Mouse (Mus musculus) heart, embryonic 12.5 days (tissue): ENCODE results near the gene Pdzd2. TPM values are rescaled to one million over a fixed set of nuclear protein-coding genes. Genes with fewer than 3 reads are reported as not detected.
A peak's percentile ranks its signal among the peaks of the same experiment; 100 is the strongest.

Source experiments
- ATAC-seq: fragments of 200-750 bp; cut with Nextera tagmentation; 2 replicates; pipeline ENCODE4 v1.8.0; 2017; ENCODE audit warnings: moderate TSS enrichment, moderate library complexity; ENCODE audit not compliant: insufficient number of reproducible peaks, low FRiP score
- H3K27ac ChIP-seq: fragments of 300-500 bp; sonication (generic); 2 replicates; pipeline ENCODE4 v1.5.1; 2016; ENCODE audit warnings: mild to moderate bottlenecking, moderate library complexity; ENCODE audit not compliant: poor library complexity, severe bottlenecking
- H3K27me3 ChIP-seq: fragments of 300-500 bp; sonication (generic); replicated peaks from 2 replicates; pipeline ENCODE4 v1.6.1; 2016; ENCODE audit warnings: mild to moderate bottlenecking, moderate library complexity
- H3K36me3 ChIP-seq: fragments of 300-500 bp; sonication (generic); 2 replicates; pipeline ENCODE4 v1.6.1; 2016; ENCODE audit warnings: mild to moderate bottlenecking, moderate library complexity
- H3K4me1 ChIP-seq: fragments of 300-500 bp; sonication (generic); replicated peaks from 2 replicates; pipeline ENCODE4 v1.6.1; 2016; ENCODE audit warnings: mild to moderate bottlenecking
- H3K4me2 ChIP-seq: fragments of 300-500 bp; sonication (generic); 2 replicates; pipeline ENCODE4 v1.6.1; 2016; ENCODE audit warnings: mild to moderate bottlenecking, moderate library complexity
- H3K4me3 ChIP-seq: fragments of 300-500 bp; sonication (generic); 2 replicates; pipeline ENCODE4 v1.5.1; 2016; ENCODE audit warnings: mild to moderate bottlenecking
- H3K9ac ChIP-seq: fragments of 300-500 bp; sonication (generic); 2 replicates; pipeline ENCODE4 v1.6.1; 2016; ENCODE audit warnings: mild to moderate bottlenecking, moderate library complexity
- H3K9me3 ChIP-seq: fragments of 300-500 bp; sonication (generic); replicated peaks from 2 replicates; pipeline ENCODE4 v1.6.1; 2016; ENCODE audit warnings: mild to moderate bottlenecking, moderate library complexity
- WGBS: fragments of 180-500 bp; shearing (Covaris S2); methylation state at CpG from one replicate; pipeline ENCODE4 v1.1.7; 2016; 5-methylcytosine and 5-hydroxymethylcytosine counted together
- polyA plus RNA-seq: library from polyadenylated mRNA; unstranded; fragments of >200 nt; fragmentation: Nextera tagmentation; extraction: Ambion mirVana; gene quantifications from 2 replicates; pipeline ENCODE4 v1.2.1, GENCODE M21; 2016

Gene Pdzd2
- polyA plus RNA-seq, 1 experiment from 2014 or later: 14.4 TPM

DNA sequence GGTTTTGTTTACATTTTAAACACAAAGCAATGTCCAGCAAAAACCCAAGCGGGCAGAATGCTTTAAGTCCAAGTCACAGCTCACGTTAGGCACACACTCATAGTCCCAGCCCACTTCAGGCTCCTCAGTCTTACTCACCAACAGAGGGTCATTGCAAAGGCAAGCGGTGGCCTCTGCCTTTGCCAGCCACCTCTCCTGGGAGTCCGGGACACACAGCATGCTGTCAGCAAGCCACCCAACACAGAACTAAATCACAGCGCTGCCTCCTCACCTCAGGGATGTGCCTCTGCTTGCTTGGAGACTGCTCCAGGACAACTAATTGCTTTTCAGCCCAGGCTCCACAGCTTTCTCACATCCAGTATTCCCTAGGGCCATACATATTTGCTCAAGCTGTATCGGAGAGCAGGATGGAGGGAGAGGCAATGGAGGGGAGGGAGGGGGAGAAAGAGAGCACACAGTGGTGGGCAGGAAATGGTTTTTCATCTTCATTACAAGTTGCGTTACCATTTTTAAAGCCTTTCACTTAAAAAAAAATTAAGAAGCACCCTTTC lies 117.6 kb downstream of the Pdzd2 start:
- no peak overlapping the region for H3K4me2 ChIP-seq
- peaks cover 11% of the 10 kb centered on the region for H3K4me1 ChIP-seq
- no peak overlapping the region for H3K9ac ChIP-seq
- H3K36me3 ChIP-seq: no peaks in the 10 kb centered on the region
- H3K4me3 ChIP-seq: no peak overlapping the region
- 78% methylated on average over 7 of the region's 7 CpGs for WGBS
- ATAC-seq: no peak
- H3K27ac ChIP-seq: no peak overlapping the region
- H3K27me3 ChIP-seq: no peaks in the 10 kb centered on the region
- peaks cover 5% of the 10 kb centered on the region; the same call in 1 of the 2 replicates for H3K9me3 ChIP-seq

DNA sequence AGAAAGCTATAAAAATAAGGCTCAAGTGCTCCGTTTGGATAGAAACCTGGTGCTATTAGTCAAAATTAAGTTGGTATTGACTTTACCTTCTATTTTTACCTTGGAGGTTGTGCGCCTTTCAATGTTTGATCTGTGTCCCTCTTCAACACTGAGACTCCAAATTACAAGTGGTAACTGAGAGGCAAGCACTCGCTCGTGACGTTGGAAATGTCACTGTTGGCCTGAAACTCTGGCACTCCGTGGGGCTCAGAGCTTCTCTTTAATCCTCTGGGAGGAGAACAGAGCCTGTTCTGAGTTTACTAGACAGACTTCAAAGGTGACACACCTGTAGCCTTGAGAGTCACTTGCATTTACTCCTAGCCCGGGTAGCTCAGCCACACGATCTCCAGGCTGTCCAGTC lies 120.5 kb downstream of the Pdzd2 start:
- H3K9me3 ChIP-seq: peaks cover 5% of the 10 kb centered on the region; the same call in 1 of the 2 replicates
- no peak overlapping the region for H3K9ac ChIP-seq
- WGBS: 83% methylated on average over 8 of the region's 8 CpGs
- H3K27me3 ChIP-seq: no peaks in the 10 kb centered on the region
- no peak for ATAC-seq
- H3K27ac ChIP-seq: no peak overlapping the region
- H3K4me3 ChIP-seq: no peak overlapping the region
- H3K36me3 ChIP-seq: no peaks in the 10 kb centered on the region
- no peak overlapping the region for H3K4me2 ChIP-seq
- H3K4me1 ChIP-seq: peaks cover 24% of the 10 kb centered on the region

DNA sequence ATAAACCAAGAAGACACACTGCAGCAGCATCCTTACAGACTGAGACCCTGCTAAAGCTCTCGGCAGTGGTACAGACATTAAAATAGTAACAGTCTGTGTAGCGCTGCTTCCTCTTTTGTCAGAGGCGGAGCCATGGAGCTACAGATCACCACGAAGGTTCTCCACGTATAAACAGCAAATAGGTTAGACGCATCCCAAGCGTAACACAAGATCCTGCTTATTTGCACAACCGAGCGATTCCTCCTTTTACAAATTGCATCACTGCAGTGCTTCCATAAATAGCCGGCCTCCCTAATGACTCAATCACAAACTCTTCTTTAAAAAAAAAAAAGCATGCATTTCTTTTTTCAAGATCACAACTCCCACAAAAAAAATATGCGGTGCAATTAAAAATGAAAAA lies 122.1 kb downstream of the Pdzd2 start:
- 62% methylated on average over 11 of the region's 11 CpGs for WGBS
- no peaks in the 10 kb centered on the region for H3K9me3 ChIP-seq
- peaks cover 32% of the 10 kb centered on the region for H3K4me1 ChIP-seq
- H3K4me2 ChIP-seq: peak overlapping the region; percentile 28
- no peak overlapping the region for H3K9ac ChIP-seq
- H3K27ac ChIP-seq: no peak overlapping the region
- no peaks in the 10 kb centered on the region for H3K27me3 ChIP-seq
- H3K4me3 ChIP-seq: no peak overlapping the region
- ATAC-seq: no peak; the same call in 1 of the 2 replicates
- H3K36me3 ChIP-seq: no peaks in the 10 kb centered on the region

DNA sequence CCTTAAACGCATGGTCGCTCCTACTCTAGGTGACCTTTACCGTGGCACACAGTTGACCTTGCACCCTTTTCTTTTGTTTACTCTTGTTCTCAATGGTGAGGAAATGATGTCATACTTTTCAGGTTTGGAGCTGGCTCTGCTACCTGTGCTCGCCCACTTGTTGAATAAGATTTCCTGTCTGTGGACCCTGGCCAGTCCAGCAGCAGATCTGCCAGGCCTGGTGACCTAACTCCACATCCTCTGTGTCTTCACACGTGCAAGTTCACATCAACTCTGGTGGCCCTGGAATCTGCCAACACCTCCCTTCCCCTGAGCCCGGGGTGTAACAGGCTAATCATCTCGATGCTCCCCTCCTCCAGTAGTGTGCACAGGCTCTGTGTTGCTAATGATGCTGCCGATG lies 122.5 kb downstream of the Pdzd2 start:
- no peaks in the 10 kb centered on the region for H3K9me3 ChIP-seq
- H3K27ac ChIP-seq: no peak overlapping the region
- ATAC-seq: no peak
- peaks cover 32% of the 10 kb centered on the region for H3K4me1 ChIP-seq
- no peak overlapping the region for H3K9ac ChIP-seq
- WGBS: 39% methylated on average over 8 of the region's 8 CpGs
- no peaks in the 10 kb centered on the region for H3K36me3 ChIP-seq
- H3K4me3 ChIP-seq: no peak overlapping the region
- peak overlapping the region; percentile 28; the same call in 1 of the 2 replicates for H3K4me2 ChIP-seq
- no peaks in the 10 kb centered on the region for H3K27me3 ChIP-seq

DNA sequence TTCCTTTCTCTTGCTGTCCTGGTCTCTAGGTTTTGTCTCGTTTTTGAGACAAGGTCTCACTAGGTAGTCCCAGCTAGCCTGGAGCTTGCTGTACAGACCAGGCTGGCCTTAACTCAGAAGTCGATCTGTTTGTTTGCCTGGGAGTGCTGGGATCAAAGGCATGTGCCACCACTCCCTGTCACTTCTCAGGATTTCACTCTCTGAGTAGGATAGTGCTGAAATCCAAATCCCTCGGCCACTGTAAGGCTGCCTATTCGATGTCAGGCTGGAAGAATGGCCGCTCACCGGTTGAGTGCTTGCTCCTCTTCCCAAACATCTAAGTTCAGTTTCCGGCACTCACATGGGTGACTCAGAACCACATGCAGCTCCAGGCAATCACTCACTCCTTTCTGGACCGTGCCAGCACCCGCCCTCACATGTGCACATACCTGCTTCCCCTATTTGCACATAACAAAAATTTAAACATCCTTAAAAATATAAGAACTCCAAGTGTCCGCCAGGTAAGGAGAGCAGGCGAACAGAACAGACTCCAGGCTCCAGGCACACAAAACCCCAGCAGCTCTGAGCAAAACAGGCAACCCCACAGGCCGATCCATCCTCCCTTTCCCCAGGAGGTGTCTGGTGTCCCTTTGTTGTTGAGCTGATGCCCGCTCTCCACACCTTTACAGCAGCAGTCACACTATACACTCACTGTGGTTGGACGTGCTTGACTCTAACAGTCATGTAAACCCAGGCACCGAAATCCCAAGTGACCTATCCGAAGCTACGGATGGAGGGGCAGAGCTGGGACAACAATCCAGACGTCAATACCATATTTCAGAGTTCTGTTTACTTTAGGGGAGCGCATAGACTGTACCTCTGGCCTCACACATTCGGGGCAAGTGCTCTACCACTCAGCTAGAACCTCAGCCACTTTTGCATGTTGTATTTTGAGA lies 124.5 kb downstream of the Pdzd2 start:
- 58% methylated on average over 20 of the region's 20 CpGs for WGBS
- H3K4me1 ChIP-seq: peaks cover 32% of the 10 kb centered on the region
- H3K27me3 ChIP-seq: no peaks in the 10 kb centered on the region
- no peak for ATAC-seq
- no peak overlapping the region for H3K4me2 ChIP-seq
- H3K9me3 ChIP-seq: no peaks in the 10 kb centered on the region
- H3K4me3 ChIP-seq: no peak overlapping the region
- H3K36me3 ChIP-seq: no peaks in the 10 kb centered on the region
- no peak overlapping the region for H3K27ac ChIP-seq
- H3K9ac ChIP-seq: no peak overlapping the region

DNA sequence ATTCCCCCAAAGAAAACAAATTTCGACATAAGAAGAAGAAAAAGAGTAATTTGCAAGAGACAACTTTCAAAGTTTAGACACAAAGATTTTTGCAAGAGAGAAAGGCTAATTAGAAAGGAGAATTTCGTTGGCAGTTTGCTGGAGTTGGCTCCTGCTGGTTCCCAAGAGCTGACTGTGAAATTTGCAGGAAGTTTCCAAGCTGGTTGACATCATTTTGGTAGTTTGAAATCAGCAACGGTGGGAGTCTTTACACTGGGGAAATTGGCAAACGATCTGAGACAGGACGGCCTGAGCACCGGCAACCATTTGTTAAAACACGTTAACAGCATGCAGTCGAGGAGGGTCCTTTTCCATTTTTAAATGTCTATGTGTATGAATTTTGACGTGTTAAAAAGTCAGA lies 125.7 kb downstream of the Pdzd2 start:
- Histone ChIP-seq H3K4me3 (no peak overlapping the region), H3K36me3 (no peaks in the 10 kb centered on the region), H3K4me1 (peaks cover 32% of the 10 kb centered on the region), H3K4me2 (no peak overlapping the region), H3K27ac (no peak overlapping the region), H3K9me3 (no peaks in the 10 kb centered on the region), H3K27me3 (no peaks in the 10 kb centered on the region), H3K9ac (no peak overlapping the region)
- WGBS: 44% methylated on average over 9 of the region's 9 CpGs
- ATAC-seq: no peak

DNA sequence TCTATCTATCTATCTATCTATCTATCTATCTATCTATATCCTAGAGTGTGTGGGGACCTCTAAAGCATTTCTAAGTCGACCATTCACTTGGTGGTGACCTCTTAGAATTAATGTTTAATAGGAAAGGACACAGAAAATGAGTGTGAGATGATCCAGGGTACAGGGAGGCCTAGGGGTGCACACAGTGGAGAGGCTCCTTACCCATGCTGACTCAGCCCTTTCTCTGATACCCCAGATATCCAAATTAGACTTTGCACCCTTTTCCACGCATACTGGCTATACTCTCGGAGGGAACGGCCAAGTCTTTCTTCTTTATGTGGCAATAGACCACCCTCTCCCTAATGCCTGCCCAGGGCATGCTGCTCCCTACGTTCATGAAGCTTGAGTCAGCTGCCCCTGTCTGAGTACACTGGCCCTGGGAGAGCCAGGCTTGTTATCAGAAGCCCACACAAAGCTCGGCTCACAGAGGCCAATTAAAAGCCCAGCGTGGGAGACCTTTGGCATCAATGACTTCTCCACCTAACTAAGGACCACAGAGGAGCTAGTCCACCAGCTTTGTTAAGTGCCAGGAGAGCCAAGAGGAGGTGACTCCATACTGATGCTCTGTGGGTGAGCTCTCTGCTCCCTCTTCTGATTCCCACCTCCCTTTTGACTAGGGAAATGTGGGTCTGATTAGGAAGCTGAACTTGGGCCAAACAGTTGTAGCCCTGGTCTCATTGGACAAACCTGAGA lies 126.6 kb downstream of the Pdzd2 start:
- H3K4me1 ChIP-seq: peaks cover 28% of the 10 kb centered on the region
- H3K9ac ChIP-seq: no peak overlapping the region
- H3K36me3 ChIP-seq: no peaks in the 10 kb centered on the region
- H3K27me3 ChIP-seq: no peaks in the 10 kb centered on the region
- 47% methylated on average over 7 of the region's 7 CpGs for WGBS
- no peak overlapping the region for H3K4me3 ChIP-seq
- no peak overlapping the region; the same call in 1 of the 2 replicates for H3K27ac ChIP-seq
- H3K9me3 ChIP-seq: no peaks in the 10 kb centered on the region
- no peak for ATAC-seq
- H3K4me2 ChIP-seq: no peak overlapping the region

DNA sequence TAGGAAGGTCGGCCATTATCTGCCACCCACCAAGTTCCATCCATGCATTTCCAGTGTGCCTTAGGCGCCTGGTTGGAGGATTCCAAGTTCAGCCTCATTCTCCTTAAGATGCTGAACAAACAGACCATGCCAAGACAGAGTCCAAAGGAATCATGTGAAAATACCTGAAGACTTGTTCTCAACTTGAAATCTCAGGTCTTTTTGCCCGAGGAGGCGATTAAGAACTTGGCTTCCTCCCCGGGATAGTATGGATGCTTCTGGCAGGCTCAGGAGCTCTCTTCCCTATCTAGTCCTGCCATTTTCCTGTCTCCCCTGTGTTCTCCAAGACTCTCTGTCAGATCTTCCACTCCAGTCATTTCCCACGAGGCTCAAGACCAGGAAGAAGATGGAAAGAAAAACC lies 131.6 kb downstream of the Pdzd2 start:
- no peaks in the 10 kb centered on the region for H3K9me3 ChIP-seq
- no peak overlapping the region for H3K4me3 ChIP-seq
- H3K36me3 ChIP-seq: no peaks in the 10 kb centered on the region
- ATAC-seq: no peak
- H3K4me1 ChIP-seq: peaks cover 10% of the 10 kb centered on the region
- no peaks in the 10 kb centered on the region for H3K27me3 ChIP-seq
- no peak overlapping the region for H3K27ac ChIP-seq
- no peak overlapping the region for H3K4me2 ChIP-seq
- WGBS: 73% methylated on average over 6 of the region's 6 CpGs
- no peak overlapping the region for H3K9ac ChIP-seq

DNA sequence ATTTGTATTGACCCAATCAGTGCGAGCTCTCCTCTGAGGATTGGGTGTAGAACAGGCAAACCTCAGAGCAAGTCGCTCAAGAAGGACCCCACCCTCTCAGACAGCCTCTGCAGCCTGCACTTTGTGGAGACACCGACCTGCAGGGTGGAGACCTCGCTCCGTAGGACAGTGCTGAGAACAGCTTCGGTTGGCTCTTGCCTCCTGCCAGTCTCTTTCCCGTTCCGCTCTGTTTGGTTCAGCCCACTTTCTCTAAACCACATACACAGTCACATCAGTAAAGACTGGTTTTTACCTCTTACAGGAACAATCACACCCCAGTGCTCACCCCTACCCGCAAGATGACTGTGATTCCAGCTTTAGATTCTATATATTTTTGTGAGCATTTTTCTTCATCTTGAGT lies 133.4 kb downstream of the Pdzd2 start:
- peaks cover 9% of the 10 kb centered on the region for H3K4me1 ChIP-seq
- H3K4me2 ChIP-seq: no peak overlapping the region
- H3K27ac ChIP-seq: no peak overlapping the region
- no peaks in the 10 kb centered on the region for H3K9me3 ChIP-seq
- WGBS: 73% methylated on average over 9 of the region's 9 CpGs
- no peak overlapping the region for H3K4me3 ChIP-seq
- H3K9ac ChIP-seq: no peak overlapping the region
- no peaks in the 10 kb centered on the region for H3K36me3 ChIP-seq
- no peaks in the 10 kb centered on the region for H3K27me3 ChIP-seq
- ATAC-seq: no peak

DNA sequence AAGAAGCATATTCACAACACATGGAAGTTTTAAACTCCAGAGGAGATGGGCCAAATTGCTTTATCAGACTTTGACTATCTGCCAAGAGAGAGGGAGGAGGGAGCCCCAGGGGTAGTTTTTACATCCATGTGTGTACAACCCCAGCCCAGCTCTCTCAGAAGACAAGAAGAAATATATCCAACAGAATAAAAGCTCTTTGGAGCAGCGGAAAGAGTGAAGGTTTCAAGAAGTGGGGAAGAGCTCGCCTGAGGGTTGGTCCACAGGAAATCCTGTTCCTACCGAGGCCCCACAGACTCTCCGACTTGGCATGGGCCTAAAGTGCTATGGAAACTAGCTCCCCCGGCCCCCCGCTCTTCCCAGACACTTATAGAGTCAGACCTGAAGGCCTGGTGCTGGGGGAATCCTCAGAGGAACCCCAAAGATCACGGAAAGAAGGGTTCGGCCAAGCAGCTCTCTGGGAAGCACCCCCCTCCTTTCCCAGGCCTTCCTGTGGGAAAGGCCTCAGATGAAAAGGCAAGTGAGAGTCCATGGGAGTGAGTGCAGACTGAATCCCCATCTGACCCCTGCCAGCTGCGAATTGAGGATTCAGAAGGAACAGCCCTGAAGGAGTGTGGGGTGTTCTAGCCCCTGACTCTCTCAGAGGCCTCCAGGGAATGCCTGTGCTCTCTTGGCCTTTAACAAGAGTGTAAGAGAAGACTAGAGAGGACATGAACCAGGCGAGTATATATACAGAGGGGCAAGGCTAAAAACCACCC lies 134.3 kb downstream of the Pdzd2 start:
- Histone ChIP-seq H3K27me3 (no peaks in the 10 kb centered on the region), H3K4me3 (no peak overlapping the region), H3K4me2 (no peak overlapping the region), H3K9ac (no peak overlapping the region), H3K4me1 (peaks cover 17% of the 10 kb centered on the region), H3K36me3 (no peaks in the 10 kb centered on the region), H3K27ac (no peak overlapping the region), H3K9me3 (no peaks in the 10 kb centered on the region)
- WGBS: 71% methylated on average over 10 of the region's 10 CpGs
- ATAC-seq: 0 out of 2 replicates have a peak, but pooled peaks have one; percentile 51
